Mouse (Mus musculus) myocyte (in vitro differentiated cells): ENCODE measurements around the gene Ssna1.

ENCODE experiments used
- CEBPB ChIP-seq: IDR thresholded peaks from 2 replicates; pipeline ENCODE4 v1.6.1; 2011; ENCODE audit warnings: mild to moderate bottlenecking, moderate library complexity; ENCODE audit not compliant: poor library complexity, insufficient read depth, severe bottlenecking
- E2F4 ChIP-seq: IDR thresholded peaks from one replicate; pipeline ENCODE4 v1.6.1; 2011; ENCODE audit warnings: mild to moderate bottlenecking, control low read depth, moderate library complexity; ENCODE audit not compliant: insufficient read depth
- MAX ChIP-seq: IDR thresholded peaks from one replicate; pipeline ENCODE4 v1.6.1; 2011; ENCODE audit warnings: low read depth, mild to moderate bottlenecking, control low read depth
- MYOD1 ChIP-seq, 3 experiments: IDR thresholded peaks; one replicate each; pipeline ENCODE4 v1.6.1; 2011; ENCODE audit warnings: control low read depth in 2 of 3, low read depth in 2 of 3, mild to moderate bottlenecking in 2 of 3, moderate library complexity in 1 of 3; ENCODE audit not compliant: insufficient read length in 2 of 3, control insufficient read depth in 1 of 3
- MYOG ChIP-seq, 3 experiments: IDR thresholded peaks; one replicate each; pipeline ENCODE4 v1.6.1; 2011; ENCODE audit warnings: control low read depth in 2 of 3, low read depth in 2 of 3, mild to moderate bottlenecking in 2 of 3; ENCODE audit not compliant: insufficient read length in 2 of 3, control insufficient read depth in 1 of 3, insufficient read depth in 1 of 3
- POLR2A ChIP-seq: IDR thresholded peaks from one replicate; pipeline ENCODE4 v1.6.1; 2011; ENCODE audit warnings: low read depth, mild to moderate bottlenecking, control low read depth, moderate library complexity; ENCODE audit not compliant: insufficient read length
- POLR2AphosphoS2 ChIP-seq: IDR thresholded peaks from one replicate; pipeline ENCODE4 v1.6.1; 2011; ENCODE audit warnings: low read depth, control low read depth; ENCODE audit not compliant: insufficient read length
- REST ChIP-seq: IDR thresholded peaks from one replicate; pipeline ENCODE4 v1.6.1; 2011; ENCODE audit warnings: mild to moderate bottlenecking, control low read depth, moderate library complexity; ENCODE audit not compliant: insufficient read depth, insufficient read length
- SRF ChIP-seq: IDR thresholded peaks from one replicate; pipeline ENCODE4 v1.6.1; 2011; ENCODE audit warnings: low read depth; ENCODE audit not compliant: control insufficient read depth, insufficient read length
- TCF12 ChIP-seq: IDR thresholded peaks from one replicate; pipeline ENCODE4 v1.6.1; 2011; ENCODE audit warnings: mild to moderate bottlenecking, control low read depth; ENCODE audit not compliant: poor library complexity, insufficient read depth, severe bottlenecking
- TCF3 ChIP-seq: IDR thresholded peaks from one replicate; pipeline ENCODE4 v1.6.1; 2011; ENCODE audit warnings: low read depth, control low read depth; ENCODE audit not compliant: insufficient read length
- USF1 ChIP-seq: IDR thresholded peaks from one replicate; pipeline ENCODE4 v1.6.1; 2011; ENCODE audit warnings: low read depth, mild to moderate bottlenecking, control low read depth, moderate library complexity

DNA sequence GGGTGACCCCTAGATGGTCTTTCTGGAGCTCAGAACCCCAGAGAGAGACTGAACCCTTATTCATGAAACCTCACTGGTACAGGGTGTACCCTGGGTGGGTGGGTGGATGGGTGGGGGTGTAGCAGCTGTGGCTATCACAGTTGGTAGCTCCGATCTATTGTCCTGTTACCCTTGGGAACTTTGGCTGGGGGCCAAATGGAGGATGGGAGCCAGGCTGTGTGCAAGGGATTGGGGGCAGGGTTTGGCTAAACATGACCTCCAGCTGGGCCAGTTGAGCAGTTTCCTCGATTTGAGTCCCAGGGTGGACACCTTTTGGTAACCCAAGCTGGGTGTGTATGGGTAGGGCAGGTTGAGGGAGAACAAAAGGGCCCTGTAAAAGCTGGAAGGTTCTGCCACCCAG is 5.5 kb downstream of the Ssna1 start:
- TF ChIP-seq POLR2A (no peak), TCF3 (no peak), TCF12 (no peak), MYOD1 (IDR thresholded peaks at IDR 0.05; ENCODE audit: control insufficient read depth in 1 of 3, insufficient read length in 2 of 3, low read depth in 2 of 3) (peak in 1 of 3 experiments; percentile 26), MAX (no peak), E2F4 (no peak), USF1 (no peak), REST (no peak), MYOG (IDR thresholded peaks at IDR 0.05; ENCODE audit: control insufficient read depth in 1 of 3, insufficient read depth in 1 of 3, insufficient read length in 2 of 3, low read depth in 2 of 3) (no peak), POLR2AphosphoS2 (no peak), SRF (no peak), CEBPB (no peak)
